Mouse (Mus musculus) ES-Bruce4 (cell line): ENCODE results near the gene Csde1. TPM values are rescaled to one million over a fixed set of nuclear protein-coding genes. Genes with fewer than 3 reads are reported as not detected.
A peak's percentile ranks its signal among the peaks of the same experiment; 100 is the strongest.

Experiments
- H3K27ac ChIP-seq: 2 replicates; pipeline ENCODE4 v1.5.1; 2012; ENCODE audit warnings: low read length, inconsistent platforms; ENCODE audit not compliant: insufficient read depth
- H3K27me3 ChIP-seq: 2 replicates; pipeline ENCODE4 v1.6.1; 2012; ENCODE audit warnings: mild to moderate bottlenecking, low read length, inconsistent platforms; ENCODE audit not compliant: control insufficient read depth, poor library complexity, insufficient read depth, severe bottlenecking
- H3K36me3 ChIP-seq: 2 replicates; pipeline ENCODE4 v1.6.1; 2012; ENCODE audit warnings: inconsistent platforms, mild to moderate bottlenecking, low read length, moderate library complexity; ENCODE audit not compliant: control insufficient read depth, poor library complexity, insufficient read depth, severe bottlenecking
- H3K4me1 ChIP-seq: one replicate; pipeline ENCODE4 v1.8.1; 2011; ENCODE audit warnings: low read length; ENCODE audit not compliant: control insufficient read depth, insufficient read depth
- H3K4me3 ChIP-seq: 2 replicates; pipeline ENCODE4 v1.5.1; 2011; ENCODE audit warnings: low read depth, mild to moderate bottlenecking, low read length
- H3K9ac ChIP-seq: 2 replicates; pipeline ENCODE4 v1.6.1; 2012; ENCODE audit warnings: low read depth, mild to moderate bottlenecking, inconsistent platforms; ENCODE audit not compliant: poor library complexity, severe bottlenecking
- H3K9me3 ChIP-seq: replicated peaks from 2 replicates; pipeline ENCODE4 v1.6.1; 2012; ENCODE audit warnings: mild to moderate bottlenecking, low read length, inconsistent platforms; ENCODE audit not compliant: control insufficient read depth, poor library complexity, insufficient read depth, severe bottlenecking
- CTCF ChIP-seq: IDR thresholded peaks from one replicate; pipeline ENCODE4 v1.8.1; 2011; ENCODE audit warnings: low read depth, low read length
- EP300 ChIP-seq: IDR thresholded peaks from 2 replicates; pipeline ENCODE4 v1.6.1; 2011; ENCODE audit warnings: low read depth, low read length; ENCODE audit not compliant: insufficient read depth
- POLR2A ChIP-seq: IDR thresholded peaks from one replicate; pipeline ENCODE4 v1.8.1; 2011; ENCODE audit warnings: low read length; ENCODE audit not compliant: insufficient read depth
- polyA plus RNA-seq: library from polyadenylated mRNA; stranded (reverse); fragments of >200 nt; gene quantifications from 2 replicates; pipeline ENCODE4 v1.2.4, GENCODE M21; 2011; ENCODE audit warnings: low read depth; ENCODE audit not compliant: missing spikeins, insufficient read depth, insufficient read length

Csde1 gene
- polyA plus RNA-seq, 1 experiment: 518 TPM

DNA sequence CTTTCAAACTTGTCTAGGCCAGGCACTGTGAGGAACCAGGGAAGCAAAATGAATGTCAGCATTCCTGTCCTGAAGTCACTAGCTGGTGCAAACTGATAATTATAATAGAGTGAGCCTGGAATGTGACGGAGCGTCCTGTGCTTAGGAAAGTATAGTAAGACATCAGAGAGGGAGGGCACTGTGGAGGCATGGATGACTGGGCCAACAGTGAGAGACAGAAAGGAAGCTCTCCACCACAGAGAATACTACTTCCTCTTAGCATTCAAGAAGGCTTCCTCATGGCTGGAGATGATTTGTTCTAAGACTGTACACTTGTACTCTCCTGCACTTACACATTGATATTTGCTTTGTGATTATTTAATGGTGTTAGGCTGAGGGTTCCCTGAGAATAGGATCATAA is 2.9 kb upstream of the Csde1 start:
- no peaks in the 10 kb centered on the region for H3K27me3 ChIP-seq
- no peaks in the 10 kb centered on the region for H3K36me3 ChIP-seq
- no peak overlapping the region for H3K4me3 ChIP-seq
- TF ChIP-seq EP300 (no peak), POLR2A (no peak), CTCF (no peak)
- no peak overlapping the region for H3K27ac ChIP-seq
- no peak overlapping the region for H3K9ac ChIP-seq
- H3K9me3 ChIP-seq: no peaks in the 10 kb centered on the region
- no peaks in the 10 kb centered on the region for H3K4me1 ChIP-seq

DNA sequence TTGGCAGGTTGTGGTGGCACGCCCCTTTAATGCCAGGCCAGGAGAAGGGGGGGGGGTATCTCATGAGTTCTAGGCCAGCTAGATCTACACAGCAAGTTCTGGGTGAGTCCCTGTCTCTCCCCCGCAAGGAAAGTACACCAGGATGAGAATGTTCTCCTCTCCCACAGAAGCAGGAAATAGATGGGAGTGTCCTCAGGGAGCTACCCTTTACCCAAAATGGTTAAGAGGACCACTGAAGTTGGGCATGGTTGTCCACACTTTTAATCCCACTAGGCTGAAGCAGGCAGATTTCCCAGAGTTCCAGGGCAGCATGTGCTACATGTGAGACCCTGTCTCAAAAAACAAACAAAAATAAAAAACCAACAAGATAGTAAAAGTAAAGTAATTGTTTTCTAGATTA is 764 bp upstream of the Csde1 start:
- peak overlapping the region; percentile 69 for H3K9ac ChIP-seq
- TF ChIP-seq CTCF (no peak), POLR2A (no peak)
- no peaks in the 10 kb centered on the region for H3K9me3 ChIP-seq
- H3K36me3 ChIP-seq: no peaks in the 10 kb centered on the region
- no peak overlapping the region for H3K27ac ChIP-seq
- H3K4me1 ChIP-seq: peaks cover 3% of the 10 kb centered on the region
- H3K27me3 ChIP-seq: no peaks in the 10 kb centered on the region
- H3K4me3 ChIP-seq: no peak overlapping the region

- Histone ChIP-seq H3K27ac (peak overlapping the region; percentile 84), H3K4me3 (peak overlapping the region; percentile 100), H3K36me3 (no peaks in the 10 kb centered on the region), H3K9ac (peak overlapping the region; percentile 87), H3K9me3 (no peaks in the 10 kb centered on the region), H3K4me1 (peaks cover 3% of the 10 kb centered on the region), H3K27me3 (no peaks in the 10 kb centered on the region)
- TF ChIP-seq CTCF (no peak), POLR2A (no peak), EP300 (no peak)
Measured at GRCm38 (mm10) chr3:103020943-103021638, 865 bp downstream of the Csde1 start.

DNA sequence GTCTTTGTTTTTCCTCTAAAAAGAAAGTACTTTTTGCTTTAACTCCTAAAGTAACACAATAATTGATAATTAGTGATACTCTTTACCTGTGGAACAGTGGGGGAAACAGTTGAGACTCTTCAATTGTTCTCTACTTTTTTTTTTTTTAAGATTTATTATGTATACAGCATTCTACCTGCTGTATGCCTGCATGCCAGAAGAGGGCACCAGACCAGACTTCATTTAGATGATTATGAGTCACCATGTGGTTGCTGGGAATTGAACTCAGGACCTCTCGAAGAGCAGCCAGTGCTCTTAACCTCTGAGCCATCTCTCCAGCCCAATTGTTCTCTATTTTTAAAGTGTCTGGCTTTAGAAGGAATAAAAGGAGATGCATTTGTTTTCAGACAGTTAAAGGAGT is 5.9 kb downstream of the Csde1 start:
- Histone ChIP-seq H3K36me3 (peaks cover 27% of the 10 kb centered on the region), H3K4me3 (no peak overlapping the region), H3K4me1 (peaks cover 3% of the 10 kb centered on the region), H3K27me3 (no peaks in the 10 kb centered on the region), H3K27ac (no peak overlapping the region), H3K9me3 (no peaks in the 10 kb centered on the region), H3K9ac (no peak overlapping the region)
- TF ChIP-seq POLR2A (no peak), EP300 (no peak), CTCF (no peak)

GRCm38 (mm10) chr3:103040285-103040684 is 20.1 kb downstream of the Csde1 start:
- H3K27ac ChIP-seq: no peak overlapping the region

DNA sequence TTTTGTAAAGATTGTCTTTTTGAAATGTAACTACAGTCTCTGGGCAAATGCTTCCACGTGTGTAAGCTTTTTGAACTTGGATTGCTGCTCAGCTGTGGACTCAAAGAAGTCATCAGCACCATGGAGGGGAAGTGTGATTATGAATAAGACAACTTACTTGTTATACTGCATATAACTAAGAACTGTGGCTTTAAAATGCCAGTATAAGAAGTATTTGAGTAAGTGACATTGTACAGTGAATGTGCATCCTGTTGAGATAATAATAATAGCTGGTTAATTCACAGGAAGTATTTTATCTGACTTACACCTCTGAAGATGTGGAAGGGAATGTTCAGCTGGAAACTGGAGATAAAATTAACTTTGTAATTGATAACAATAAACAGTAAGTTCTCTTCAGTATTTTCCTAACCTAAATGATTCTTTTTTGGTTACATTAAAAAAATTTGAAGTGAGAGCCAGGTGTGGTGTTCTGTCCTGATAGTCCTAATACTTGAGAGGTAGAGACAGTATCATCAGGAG is 20.7 kb downstream of the Csde1 start:
- Histone ChIP-seq H3K9ac (no peak overlapping the region), H3K4me1 (no peaks in the 10 kb centered on the region), H3K9me3 (no peaks in the 10 kb centered on the region), H3K27ac (no peak overlapping the region), H3K36me3 (peaks cover 66% of the 10 kb centered on the region), H3K27me3 (no peaks in the 10 kb centered on the region), H3K4me3 (no peak overlapping the region)
- TF ChIP-seq CTCF (no peak), POLR2A (no peak), EP300 (no peak)

More at GRCm38 (mm10) chr3:103040285-103040684, 20.1 kb downstream of the Csde1 start:
- Histone ChIP-seq H3K9me3 (no peaks in the 10 kb centered on the region), H3K9ac (no peak overlapping the region), H3K36me3 (peaks cover 63% of the 10 kb centered on the region), H3K4me3 (no peak overlapping the region), H3K27me3 (no peaks in the 10 kb centered on the region), H3K4me1 (no peaks in the 10 kb centered on the region)
- no peak for TF ChIP-seq POLR2A
